Mouse (Mus musculus): ENCODE results near the gene Gm9758.
"Not testable (repeated sequence)": the region's sequence is repeated elsewhere in the genome, so short reads cannot be mapped to it uniquely, and the experiment has no call there.

Gene Gm9758

GRCm38 (mm10) chr5:14914799-14915198 is at the start of gene Gm9758:
TSS of gene Gm9758 (minus strand) at chr5:14914899.
- not testable (repeated sequence) for DNase-seq (ENCODE audit: low read depth, low spot score)

- DNase-seq (ENCODE audit: low read depth, low spot score), result not testable (repeated sequence)
Measured at GRCm38 (mm10) chr5:14963821-14964220, 49.1 kb upstream of the Gm9758 start.

GRCm38 (mm10) chr5:14961502-14961901 is 46.8 kb upstream of the Gm9758 start:
- not testable (repeated sequence) for DNase-seq (ENCODE audit: low read depth, low spot score)

GRCm38 (mm10) chr5:14955928-14956706 is 41.4 kb upstream of the Gm9758 start:
- not testable (repeated sequence) for DNase-seq (ENCODE audit: low read depth, low spot score)

- not testable (repeated sequence) for DNase-seq (ENCODE audit: low read depth, low spot score)
Measured at GRCm38 (mm10) chr5:14953587-14953986, 38.9 kb upstream of the Gm9758 start.

GRCm38 (mm10) chr5:14952749-14953148 is 38.0 kb upstream of the Gm9758 start:
- DNase-seq (ENCODE audit: low read depth, low spot score), result not testable (repeated sequence)

- DNase-seq (ENCODE audit: low read depth, low spot score), result not testable (repeated sequence)
Measured at GRCm38 (mm10) chr5:14951822-14952221, 37.1 kb upstream of the Gm9758 start.

GRCm38 (mm10) chr5:14947482-14948198 is 32.9 kb upstream of the Gm9758 start:
- not testable (repeated sequence) for DNase-seq (ENCODE audit: low read depth, low spot score)

GRCm38 (mm10) chr5:14945524-14945923 is 30.8 kb upstream of the Gm9758 start:
- DNase-seq (ENCODE audit: low read depth, low spot score), result not testable (repeated sequence)

- not testable (repeated sequence) for DNase-seq (ENCODE audit: low read depth, low spot score)
Measured at GRCm38 (mm10) chr5:14941043-14941442, 26.3 kb upstream of the Gm9758 start.

- DNase-seq (ENCODE audit: low read depth, low spot score), result not testable (repeated sequence)
Measured at GRCm38 (mm10) chr5:14938329-14938728, 23.6 kb upstream of the Gm9758 start, which contains the start of gene Speer4e. TSS of gene Speer4e (minus strand) at chr5:14938429.

GRCm38 (mm10) chr5:14933721-14934120 is 19.0 kb upstream of the Gm9758 start:
- DNase-seq (ENCODE audit: low read depth, low spot score), result not testable (repeated sequence)

GRCm38 (mm10) chr5:14927047-14927446 is 12.3 kb upstream of the Gm9758 start:
- DNase-seq (ENCODE audit: low read depth, low spot score), result not testable (repeated sequence)

- DNase-seq (ENCODE audit: low read depth, low spot score), result not testable (repeated sequence)
Measured at GRCm38 (mm10) chr5:14914361-14914760, 338 bp downstream of the Gm9758 start.

GRCm38 (mm10) chr5:14903539-14903938 is 11.2 kb downstream of the Gm9758 start:
- not testable (repeated sequence) for DNase-seq (ENCODE audit: low read depth, low spot score)

- no peak for DNase-seq (ENCODE audit: low read depth, low spot score)
Measured at GRCm38 (mm10) chr5:14892242-14892641, 22.5 kb downstream of the Gm9758 start.

- not testable (repeated sequence) for DNase-seq (ENCODE audit: low read depth, low spot score)
Measured at GRCm38 (mm10) chr5:14885291-14885690, 29.4 kb downstream of the Gm9758 start.

Data from retina, postnatal 7 days (tissue).